In genomic region chr12:24706764-24707479, GRCm38 (mm10) we compare ENCODE assay signal across 8 mouse cellular contexts. TPM values are rescaled to one million over a fixed set of nuclear protein-coding genes. Genes with fewer than 3 reads are reported as not detected.
A peak's percentile ranks its signal among the peaks of the same experiment; 100 is the strongest.
DNase-seq lines count a peak whose midpoint lies in the region; ATAC-seq and TF ChIP-seq lines count a peak whose summit lies in the region.

No protein-coding gene starts in this region.

- no peaks in the 10 kb centered on the region for H3K9me3 ChIP-seq in E14TG2a.4 (ENCODE audit: low read length)
- no peaks in the 10 kb centered on the region for H3K9me3 ChIP-seq in forebrain, embryonic 12.5 days
- no peaks in the 10 kb centered on the region for H3K9me3 ChIP-seq in kidney, embryonic 15.5 days (replicated peaks)
- H3K9me3 ChIP-seq in midbrain, embryonic 12.5 days, result no peaks in the 10 kb centered on the region

- ATAC-seq in forebrain, embryonic 12.5 days (ENCODE audit: low FRiP score), result peak; percentile 30; the same call in 1 of the 2 replicates
- ATAC-seq in kidney, embryonic 15.5 days (replicated peaks; ENCODE audit: low FRiP score), result peak; percentile 36
- ATAC-seq in midbrain, embryonic 12.5 days (ENCODE audit: low FRiP score, low read depth), result peak; percentile 45; the same call in 1 of the 2 replicates

- H3K9ac ChIP-seq in forebrain, embryonic 12.5 days, result peak overlapping the region; percentile 89
- H3K9ac ChIP-seq in kidney, embryonic 15.5 days, result peak overlapping the region; percentile 86
- peak overlapping the region; percentile 85 for H3K9ac ChIP-seq in midbrain, embryonic 12.5 days (replicated peaks)

- peak overlapping the region; percentile 71 for H3K4me2 ChIP-seq in forebrain, embryonic 12.5 days
- H3K4me2 ChIP-seq in kidney, embryonic 15.5 days, result peak overlapping the region; percentile 90
- H3K4me2 ChIP-seq in midbrain, embryonic 12.5 days (replicated peaks), result peak overlapping the region; percentile 70

- no peaks in the 10 kb centered on the region for H3K27me3 ChIP-seq in E14TG2a.4 (ENCODE audit: insufficient read depth, low read length)
- H3K27me3 ChIP-seq in forebrain, embryonic 12.5 days, result no peaks in the 10 kb centered on the region
- H3K27me3 ChIP-seq in kidney, embryonic 15.5 days, result no peaks in the 10 kb centered on the region
- no peaks in the 10 kb centered on the region; the same call in 1 of the 2 replicates for H3K27me3 ChIP-seq in midbrain, embryonic 12.5 days
- H3K27me3 ChIP-seq in thymus, adult 2 months (ENCODE audit: control insufficient read depth, insufficient read depth, low read length), result no peaks in the 10 kb centered on the region

- under 1% methylated on average over 27 of the region's 27 CpGs for WGBS in forebrain, embryonic 12.5 days
- WGBS in kidney, embryonic 15.5 days, result under 1% methylated on average over 27 of the region's 27 CpGs
- under 1% methylated on average over 27 of the region's 27 CpGs for WGBS in midbrain, embryonic 12.5 days
- WGBS in thymus, adult 2 months, result 2% methylated on average over 27 of the region's 27 CpGs

- peak overlapping the region; percentile 99 for H3K4me3 ChIP-seq in E14TG2a.4 (replicated peaks; ENCODE audit: low read length)
- H3K4me3 ChIP-seq in forebrain, embryonic 12.5 days (replicated peaks), result peak overlapping the region; percentile 82
- H3K4me3 ChIP-seq in kidney, embryonic 15.5 days (replicated peaks), result peak overlapping the region; percentile 90
- H3K4me3 ChIP-seq in midbrain, embryonic 12.5 days, result peak overlapping the region; percentile 84
- H3K4me3 ChIP-seq in thymus, adult 2 months (ENCODE audit: control insufficient read depth, insufficient read depth, low read length), result peak overlapping the region; percentile 56

- H3K4me1 ChIP-seq in E14TG2a.4 (replicated peaks; ENCODE audit: low read depth, low read length), result peaks cover 73% of the 10 kb centered on the region
- H3K4me1 ChIP-seq in forebrain, embryonic 12.5 days, result peaks cover 45% of the 10 kb centered on the region
- peaks cover 46% of the 10 kb centered on the region for H3K4me1 ChIP-seq in kidney, embryonic 15.5 days
- peaks cover 47% of the 10 kb centered on the region for H3K4me1 ChIP-seq in midbrain, embryonic 12.5 days
- H3K4me1 ChIP-seq in thymus, adult 2 months (replicated peaks; ENCODE audit: control insufficient read depth, insufficient read depth, low read length), result peaks cover 25% of the 10 kb centered on the region

- H3K27ac ChIP-seq in forebrain, embryonic 12.5 days, result peak overlapping the region; percentile 79; the same call in 1 of the 2 replicates
- H3K27ac ChIP-seq in kidney, embryonic 15.5 days, result peak overlapping the region; percentile 89
- peak overlapping the region; percentile 8; the same call in 1 of the 2 replicates for H3K27ac ChIP-seq in midbrain, embryonic 12.5 days (replicated peaks)
- peak overlapping the region; percentile 48; the same call in 1 of the 2 replicates for H3K27ac ChIP-seq in thymus, adult 2 months (ENCODE audit: control insufficient read depth, insufficient read depth, low read length)

- DNase-seq in Muller cell, postnatal 12 days (ENCODE audit: inconsistent ontology term), result peak; percentile 66
- DNase-seq in thymus, adult 2 months, result peak; percentile 60
- no peak for DNase-seq in frontal cortex, postnatal 25 days (ENCODE audit: low spot score in 2 of 2)
- no peak for DNase-seq in T-cell, adult 2 months (ENCODE audit: low spot score)

- peaks cover 46% of the 10 kb centered on the region for H3K36me3 ChIP-seq in E14TG2a.4 (ENCODE audit: insufficient read depth, low read length)
- H3K36me3 ChIP-seq in forebrain, embryonic 12.5 days (replicated peaks), result peaks cover 16% of the 10 kb centered on the region
- peaks cover 17% of the 10 kb centered on the region for H3K36me3 ChIP-seq in kidney, embryonic 15.5 days
- peaks cover 14% of the 10 kb centered on the region; the same call in 1 of the 2 replicates for H3K36me3 ChIP-seq in midbrain, embryonic 12.5 days
- H3K36me3 ChIP-seq in thymus, adult 2 months (ENCODE audit: control insufficient read depth, insufficient read depth, low read length), result peaks cover 8% of the 10 kb centered on the region; the same call in 1 of the 2 replicates

- TF ChIP-seq POLR2A in thymus, adult 2 months (IDR thresholded peaks at IDR 0.05; ENCODE audit: control insufficient read depth, extremely low read depth, insufficient read depth, low read length, poor library complexity), result no peak

- no peak for TF ChIP-seq CTCF in E14TG2a.4 (conservative IDR thresholded peaks at IDR 0.05; ENCODE audit: low read length)
- TF ChIP-seq CTCF in thymus, adult 2 months (IDR thresholded peaks at IDR 0.05; ENCODE audit: borderline replicate concordance, control insufficient read depth, extremely low read depth, insufficient read depth, low read length, poor library complexity), result no peak

RNA-seq across cellular contexts. Expression of gene Rrm2, which starts 1.1 kb away (rescaled TPM):
- polyA plus RNA-seq in forebrain, embryonic 12.5 days (2016; fragmentation: Nextera tagmentation; extraction: Ambion mirVana), result 525 and 536 TPM in 2 replicates
- 246 and 248 TPM in 2 replicates for polyA plus RNA-seq in kidney, embryonic 15.5 days (2015; fragmentation: Nextera tagmentation; extraction: Ambion mirVana)
- 429 and 434 TPM in 2 replicates for polyA plus RNA-seq in midbrain, embryonic 12.5 days (2016; fragmentation: Nextera tagmentation; extraction: Ambion mirVana)
- polyA plus RNA-seq in thymus, adult 2 months (2012; rRNA removed), result 77.4 and 166 TPM in 2 replicates

RNA-seq across cellular contexts. Expression of gene Cys1, which starts 25.3 kb away (rescaled TPM):
- 1.0 and 1.1 TPM in 2 replicates for polyA plus RNA-seq in forebrain, embryonic 12.5 days (2016; fragmentation: Nextera tagmentation; extraction: Ambion mirVana)
- polyA plus RNA-seq in kidney, embryonic 15.5 days (2015; fragmentation: Nextera tagmentation; extraction: Ambion mirVana), result 10.8 and 11.9 TPM in 2 replicates
- 1.1 and 1.7 TPM in 2 replicates for polyA plus RNA-seq in midbrain, embryonic 12.5 days (2016; fragmentation: Nextera tagmentation; extraction: Ambion mirVana)
- polyA plus RNA-seq in thymus, adult 2 months (2012; rRNA removed), result 1.6 and 3.4 TPM in 2 replicates

RNA-seq across cellular contexts. Expression of gene Klf11, which starts 55.8 kb away (rescaled TPM):
- 15.4 and 15.5 TPM in 2 replicates for polyA plus RNA-seq in forebrain, embryonic 12.5 days (2016; fragmentation: Nextera tagmentation; extraction: Ambion mirVana)
- 12.4 and 13.2 TPM in 2 replicates for polyA plus RNA-seq in kidney, embryonic 15.5 days (2015; fragmentation: Nextera tagmentation; extraction: Ambion mirVana)
- 19.4 and 19.7 TPM in 2 replicates for polyA plus RNA-seq in midbrain, embryonic 12.5 days (2016; fragmentation: Nextera tagmentation; extraction: Ambion mirVana)
- 4.9 and 6.5 TPM in 2 replicates for polyA plus RNA-seq in thymus, adult 2 months (2012; rRNA removed)

Comparison
In these comparisons a context has a peak if more than half of its experiments do, and no peak if none do; other contexts are left out.
1. DNase-seq: peak in Muller cell, postnatal 12 days (single experiment) and thymus, adult 2 months (single experiment); none in frontal cortex, postnatal 25 days (0 of 2) and T-cell, adult 2 months (single experiment).
2. H3K27ac ChIP-seq: peak in every context shown above with its lines; median percentile 89 in kidney, embryonic 15.5 days; 79 in forebrain, embryonic 12.5 days; 48 in thymus, adult 2 months; 8 in midbrain, embryonic 12.5 days.
3. Peak in every context shown above with its lines, with median percentiles within 50 percentile points of each other: H3K4me3 ChIP-seq, ATAC-seq, H3K4me2 ChIP-seq and H3K9ac ChIP-seq.